Mouse (Mus musculus) erythroid progenitor cell, adult 5-6 weeks (primary cell): ENCODE results near the gene Pabpc1l. TPM values are rescaled to one million over a fixed set of nuclear protein-coding genes. Genes with fewer than 3 reads are reported as not detected.

Experiments used
- ATAC-seq: replicated peaks from 2 replicates; pipeline ENCODE4 v1.8.0; 2016; ENCODE audit warnings: moderate number of reproducible peaks, mild to moderate bottlenecking, moderate TSS enrichment, inconsistent platforms; ENCODE audit not compliant: poor library complexity, low FRiP score, severe bottlenecking
- total RNA-seq, 2 experiments: library from RNA; stranded (forward) in 1 of 2; stranded (reverse) in 1 of 2; fragments of 150-400 nt in 1 of 2; fragments of 186-747, 209-891 nt in 1 of 2; gene quantifications; 2 replicates each; pipeline versions ENCODE4 v1.2.3 to v1.2.4; 2015 to 2017; ENCODE audit warnings: low replicate concordance in 2 of 2

Gene Pabpc1l
- total RNA-seq (2015; ENCODE audit: low replicate concordance) (3.6 TPM in 1 of 2 replicates, not detected in the other), total RNA-seq (2017; ENCODE audit: low replicate concordance) (not detected in 2 replicates)

DNA sequence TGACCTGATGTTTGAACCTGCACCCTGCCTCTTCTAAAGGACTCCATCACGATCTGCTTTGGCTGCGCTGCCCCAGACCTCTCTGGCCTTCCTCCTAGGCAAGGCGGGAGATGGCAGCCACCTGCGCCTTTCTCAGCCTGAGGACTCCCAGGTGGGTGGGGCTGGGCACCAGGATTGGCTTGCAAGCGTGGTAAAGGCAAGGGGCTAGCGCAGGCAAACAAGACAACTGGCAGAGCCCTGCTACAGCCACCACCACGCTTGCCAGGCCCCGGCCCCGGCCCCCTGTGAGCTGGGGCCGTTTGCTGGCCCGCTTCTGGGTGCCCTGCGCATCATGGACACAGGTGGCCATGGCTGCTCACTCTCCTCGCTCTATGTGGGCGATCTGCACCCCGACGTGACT is at the start of gene Pabpc1l:
Pabpc1l (plus strand) TSS at position 301 of the 400 bp plus-strand sequence.
- no peak for ATAC-seq

- no peak for ATAC-seq
Observed at GRCm38 (mm10) chr2:163976448-163976847, 48.8 kb upstream of the Pabpc1l start.

DNA sequence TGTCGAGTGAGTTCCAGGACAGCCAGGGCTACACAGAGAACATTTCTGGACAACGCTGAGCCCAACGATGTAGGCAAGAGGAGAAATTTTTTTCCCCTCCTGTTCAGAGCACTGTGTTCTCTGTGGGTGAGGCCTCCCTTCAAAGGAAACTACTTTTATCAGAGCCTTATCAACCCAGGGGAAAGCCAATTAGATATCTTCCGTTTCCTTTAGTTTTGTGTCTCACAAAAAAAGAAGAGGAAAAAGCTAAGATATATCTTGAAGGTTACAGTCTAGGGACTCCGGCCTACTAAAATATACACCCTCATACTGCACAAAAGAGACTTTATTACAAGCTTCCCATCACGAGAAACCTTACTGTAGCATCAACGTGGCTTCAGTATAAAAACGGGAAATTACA is 38.0 kb upstream of the Pabpc1l start:
- ATAC-seq, result no peak

DNA sequence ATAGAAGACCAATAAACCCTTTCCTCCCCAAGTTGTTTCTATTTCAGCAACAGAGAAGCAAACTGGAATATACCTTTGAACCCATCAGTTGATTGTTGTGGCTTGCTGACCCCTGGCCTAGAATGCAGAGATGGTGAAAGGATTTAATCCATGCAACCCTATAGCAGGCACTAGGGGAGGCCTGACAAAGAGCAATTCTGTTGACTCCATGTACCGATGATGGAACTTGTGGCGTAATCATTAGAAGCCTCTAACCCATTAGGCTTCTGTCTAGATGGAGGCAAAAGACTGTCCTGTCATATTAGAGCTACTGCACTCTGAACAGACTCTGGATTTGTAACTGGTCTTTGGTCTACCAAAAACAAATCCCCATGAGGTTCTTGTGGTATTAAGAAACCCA is 32.4 kb upstream of the Pabpc1l start:
- ATAC-seq, result no peak

DNA sequence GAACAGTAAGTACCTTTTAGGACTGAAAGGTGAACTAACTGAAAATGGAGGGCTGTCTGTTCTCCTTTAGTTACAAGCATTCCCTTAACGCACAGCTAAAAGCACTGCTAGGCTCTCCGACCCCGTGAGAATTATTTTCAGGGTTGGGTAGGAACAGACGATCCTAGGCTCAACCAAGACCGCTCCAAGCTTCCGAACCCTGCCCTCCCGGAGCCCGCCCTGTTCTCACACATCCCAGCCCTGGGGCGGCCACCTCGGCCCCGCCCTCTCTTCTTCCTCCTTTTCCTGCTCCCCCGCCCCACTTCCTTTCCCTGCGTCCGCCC is 30.6 kb upstream of the Pabpc1l start, which contains the start of gene Ywhab:
Ywhab (plus strand) TSS at position 307 of the 323 bp plus-strand sequence.
- no peak for ATAC-seq

DNA sequence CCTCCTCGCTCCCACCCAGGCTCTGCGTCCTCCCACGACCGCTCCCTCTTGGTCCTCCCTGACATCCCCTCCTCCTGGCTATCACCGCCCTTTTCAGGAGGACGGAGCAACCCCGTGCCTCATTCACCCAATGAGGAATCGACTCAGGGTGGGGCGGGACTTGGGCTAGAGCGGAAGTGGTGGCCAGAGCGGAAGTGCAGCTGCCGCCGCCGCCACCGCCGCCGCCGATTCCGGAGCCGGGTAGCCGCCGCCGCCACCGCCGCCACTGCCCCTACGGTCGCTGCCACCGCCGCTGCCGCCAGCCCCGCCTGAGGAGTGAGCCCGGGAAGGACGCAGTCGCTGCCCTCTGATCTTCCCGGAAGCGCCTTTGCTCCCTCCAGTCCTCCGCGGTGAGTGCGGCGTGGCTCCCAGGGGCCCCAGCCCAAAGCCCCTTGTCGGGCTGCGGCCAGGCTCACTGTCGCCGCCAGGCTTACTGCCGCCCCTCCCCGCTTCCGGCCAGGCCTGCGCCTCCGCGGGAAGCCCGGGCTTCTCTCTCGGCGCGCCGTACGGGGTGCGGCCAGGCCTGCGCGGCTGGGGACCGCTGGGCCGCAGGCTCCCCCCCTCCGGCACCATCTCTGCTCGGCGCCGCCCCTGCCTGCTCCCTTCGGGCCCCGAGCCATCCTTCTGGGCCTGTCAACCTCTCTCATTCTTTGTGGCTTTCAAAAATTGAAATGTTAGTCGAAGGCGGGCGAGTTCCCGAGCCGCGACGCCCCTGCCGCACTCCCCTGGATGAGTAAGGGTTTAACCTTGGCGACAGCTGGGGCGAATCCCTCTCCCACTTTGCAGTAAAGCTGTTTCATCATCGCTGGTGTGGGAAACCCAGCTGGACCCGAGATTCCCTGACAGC is 30.0 kb upstream of the Pabpc1l start:
- ATAC-seq, result peak; percentile 99

- no peak for ATAC-seq
Observed at GRCm38 (mm10) chr2:163996275-163996674, 29.0 kb upstream of the Pabpc1l start.

GRCm38 (mm10) chr2:163996899-163997298 is 28.4 kb upstream of the Pabpc1l start:
- ATAC-seq, result no peak

- no peak for ATAC-seq
Observed at GRCm38 (mm10) chr2:163998981-163999380, 26.3 kb upstream of the Pabpc1l start.

- ATAC-seq, result no peak
Observed at GRCm38 (mm10) chr2:164002637-164003036, 22.6 kb upstream of the Pabpc1l start.

GRCm38 (mm10) chr2:164004503-164004902 is 20.7 kb upstream of the Pabpc1l start:
- no peak for ATAC-seq

DNA sequence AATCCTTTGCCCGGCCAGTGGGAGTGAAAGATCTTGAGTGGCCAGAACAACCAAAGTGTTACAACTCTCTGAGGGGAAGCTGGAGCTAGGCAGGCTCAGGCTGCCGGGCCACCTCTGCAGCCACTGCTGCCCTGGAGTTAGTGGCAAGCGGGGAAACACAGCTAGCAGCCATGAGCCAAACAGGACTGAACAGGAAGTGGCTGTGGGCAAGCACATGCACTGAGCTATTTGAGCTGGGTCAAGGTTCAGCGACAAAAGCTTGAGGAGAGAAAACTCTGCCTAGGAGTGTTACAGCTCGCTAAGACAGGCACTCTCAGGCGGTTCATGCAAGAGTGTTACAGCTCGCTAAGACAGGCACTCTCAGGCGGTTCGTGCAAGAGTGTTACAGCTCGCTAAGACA is 18.3 kb upstream of the Pabpc1l start:
- ATAC-seq, result no peak

GRCm38 (mm10) chr2:164007547-164007946 is 17.7 kb upstream of the Pabpc1l start:
- ATAC-seq, result no peak

DNA sequence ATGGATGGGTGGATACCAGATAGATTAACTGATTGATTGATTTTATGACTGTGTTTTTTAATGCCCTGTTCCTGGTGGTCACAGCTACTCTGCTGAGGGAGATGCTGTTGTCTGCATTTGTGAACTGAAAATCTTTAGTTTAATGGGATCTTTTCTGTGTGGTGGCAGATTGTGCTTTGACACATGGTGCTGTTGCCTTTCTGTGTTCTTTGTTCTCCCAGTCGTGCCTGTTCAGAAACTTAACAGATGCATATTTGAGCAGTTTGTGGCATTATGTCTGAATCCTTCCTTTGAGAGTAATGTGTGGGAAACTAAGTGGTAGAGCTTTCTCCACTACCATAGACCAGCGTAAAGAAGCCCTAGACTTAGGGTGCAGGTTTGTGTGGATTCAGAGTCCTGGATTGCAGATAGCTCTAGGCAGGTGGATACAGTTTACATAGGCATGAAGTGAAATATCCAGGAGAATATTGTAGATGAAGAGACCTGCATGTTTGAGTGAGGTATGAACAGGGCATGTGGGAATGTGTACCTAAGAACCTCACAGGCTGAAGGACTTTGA is 17.2 kb upstream of the Pabpc1l start:
- no peak for ATAC-seq

- ATAC-seq, result no peak
Observed at GRCm38 (mm10) chr2:164009227-164009626, 16.0 kb upstream of the Pabpc1l start.

GRCm38 (mm10) chr2:164010496-164010895 is 14.8 kb upstream of the Pabpc1l start:
- ATAC-seq, result no peak

DNA sequence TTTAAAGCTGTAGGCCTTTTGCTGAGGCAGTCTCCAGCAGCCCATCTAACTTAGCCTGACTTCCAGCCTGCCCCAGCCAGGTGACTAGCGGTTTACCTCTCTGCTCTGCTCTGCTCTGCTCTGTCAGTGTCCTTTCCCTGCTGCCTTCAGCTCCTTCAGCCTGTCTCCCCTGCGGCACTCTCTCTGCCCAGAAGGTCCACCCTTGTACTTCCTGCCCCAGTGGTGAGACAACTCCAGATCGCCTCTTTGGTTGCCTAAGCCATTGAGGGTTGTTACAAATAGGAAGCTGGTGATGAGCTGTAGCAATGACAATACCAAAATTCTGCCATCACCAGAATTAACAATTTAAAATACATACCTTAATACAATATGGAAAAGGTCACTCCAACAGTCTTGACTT is 14.3 kb upstream of the Pabpc1l start:
- ATAC-seq, result no peak

GRCm38 (mm10) chr2:164015304-164015703 is 9.9 kb upstream of the Pabpc1l start:
- no peak for ATAC-seq

- ATAC-seq, result no peak
Observed at GRCm38 (mm10) chr2:164018910-164019309, 6.3 kb upstream of the Pabpc1l start.

DNA sequence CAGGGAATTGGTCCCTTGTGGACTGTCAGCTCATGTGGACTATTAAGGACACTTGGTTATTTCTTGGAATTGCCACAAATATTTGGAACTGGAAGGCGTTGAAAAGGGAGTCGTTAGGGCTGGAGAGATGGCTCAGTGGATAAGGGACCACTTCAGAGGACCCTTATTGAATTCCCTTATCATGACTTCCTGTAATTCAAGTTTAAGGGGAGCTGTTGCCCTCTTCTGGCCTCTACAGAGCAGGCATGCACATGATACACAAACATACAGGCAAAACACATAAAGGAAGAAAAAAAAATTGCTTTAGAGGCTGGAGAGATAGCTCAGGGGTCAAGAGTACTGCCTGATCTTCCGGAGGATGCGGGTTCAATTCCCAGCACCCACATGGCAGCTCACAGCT is 5.3 kb upstream of the Pabpc1l start:
- ATAC-seq, result no peak

DNA sequence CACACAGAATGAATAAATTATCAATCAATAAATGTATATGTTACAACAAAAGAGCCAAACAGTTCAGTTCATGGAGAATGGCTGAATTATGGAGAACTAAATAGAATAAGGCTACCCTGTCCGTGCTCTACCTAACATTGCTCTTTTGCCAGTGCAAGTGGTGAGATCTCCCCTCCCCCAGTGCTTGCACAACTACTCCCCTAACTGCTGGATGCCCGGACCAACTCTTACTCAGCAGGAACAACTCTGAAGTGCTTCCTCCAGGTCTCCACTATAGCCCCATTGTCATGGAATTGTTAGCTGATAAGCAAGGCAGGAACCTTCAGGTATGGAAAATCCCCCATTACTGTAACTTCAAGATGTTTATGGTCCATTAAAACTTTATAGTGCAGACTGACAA is 3.1 kb upstream of the Pabpc1l start:
- ATAC-seq, result no peak
